Mouse (Mus musculus) limb, embryonic 13.5 days (tissue): ENCODE measurements at regions not wholly inside any gene's neighbourhood (a gene's known extent, or its start where the extent isn't known, plus 50 kb on each side); places are given as distances from the start of the nearest gene placed in this dataset.
A peak's percentile ranks its signal among the peaks of the same experiment; 100 is the strongest.

Experiments
- ATAC-seq: fragments of 200-750 bp; cut with Nextera tagmentation; 2 replicates; pipeline ENCODE4 v1.8.0; 2017; ENCODE audit warnings: low read depth, moderate number of reproducible peaks, moderate TSS enrichment; ENCODE audit not compliant: low FRiP score
- H3K27ac ChIP-seq: fragments of 300-500 bp; sonication (generic); 2 replicates; pipeline ENCODE4 v1.5.1; 2015; ENCODE audit warnings: inconsistent platforms, mild to moderate bottlenecking, moderate library complexity
- H3K27me3 ChIP-seq: fragments of 300-500 bp; sonication (generic); 2 replicates; pipeline ENCODE4 v1.6.1; 2015; ENCODE audit warnings: mild to moderate bottlenecking, inconsistent platforms
- H3K36me3 ChIP-seq: fragments of 300-500 bp; sonication (generic); 2 replicates; pipeline ENCODE4 v1.6.1; 2015; ENCODE audit warnings: inconsistent platforms, mild to moderate bottlenecking, moderate library complexity
- H3K4me1 ChIP-seq: fragments of 300-500 bp; sonication (generic); 2 replicates; pipeline ENCODE4 v1.6.1; 2015; ENCODE audit warnings: inconsistent platforms
- H3K4me2 ChIP-seq: fragments of 300-500 bp; sonication (generic); replicated peaks from 2 replicates; pipeline ENCODE4 v1.6.1; 2015; ENCODE audit warnings: inconsistent platforms, mild to moderate bottlenecking, moderate library complexity
- H3K4me3 ChIP-seq: fragments of 300-500 bp; sonication (generic); 2 replicates; pipeline ENCODE4 v1.5.1; 2015; ENCODE audit warnings: moderate library complexity, mild to moderate bottlenecking, inconsistent platforms
- H3K9ac ChIP-seq: fragments of 300-500 bp; sonication (generic); 2 replicates; pipeline ENCODE4 v1.6.1; 2015; ENCODE audit warnings: mild to moderate bottlenecking, inconsistent platforms
- H3K9me3 ChIP-seq: fragments of 300-500 bp; sonication (generic); 2 replicates; pipeline ENCODE4 v1.6.1; 2016; ENCODE audit warnings: inconsistent platforms
- WGBS: fragments of 180-500 bp; shearing (Covaris S2); methylation state at CpG from one replicate; pipeline ENCODE4 v1.1.7; 2015; 5-methylcytosine and 5-hydroxymethylcytosine counted together

DNA sequence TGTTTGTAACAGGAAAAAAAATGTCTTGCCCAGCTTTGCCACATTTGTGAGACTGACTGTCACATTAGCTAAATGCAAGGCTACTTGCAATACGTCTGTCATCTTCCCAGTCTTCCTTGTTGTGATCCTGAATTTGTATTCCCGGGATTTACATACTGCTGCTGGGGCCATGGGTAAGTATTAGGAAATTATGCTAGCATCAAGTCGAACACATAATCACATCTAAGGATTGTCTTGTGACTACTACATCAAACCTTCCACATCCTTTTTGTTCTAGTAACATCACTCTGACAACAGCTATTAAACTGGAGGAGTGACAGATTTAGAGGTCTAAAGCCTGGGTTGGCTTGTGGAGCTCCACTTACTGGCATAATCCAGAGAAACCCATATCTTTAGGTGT lies 164.2 kb upstream of the Cwc22 start:
- ATAC-seq, result no peak
- Histone ChIP-seq H3K9ac (no peak overlapping the region), H3K4me1 (no peaks in the 10 kb centered on the region), H3K4me2 (no peak overlapping the region), H3K4me3 (no peak overlapping the region), H3K9me3 (no peaks in the 10 kb centered on the region), H3K27me3 (no peaks in the 10 kb centered on the region), H3K36me3 (no peaks in the 10 kb centered on the region), H3K27ac (no peak overlapping the region)
- WGBS, result 78% methylated on average over 3 of the region's 3 CpGs

DNA sequence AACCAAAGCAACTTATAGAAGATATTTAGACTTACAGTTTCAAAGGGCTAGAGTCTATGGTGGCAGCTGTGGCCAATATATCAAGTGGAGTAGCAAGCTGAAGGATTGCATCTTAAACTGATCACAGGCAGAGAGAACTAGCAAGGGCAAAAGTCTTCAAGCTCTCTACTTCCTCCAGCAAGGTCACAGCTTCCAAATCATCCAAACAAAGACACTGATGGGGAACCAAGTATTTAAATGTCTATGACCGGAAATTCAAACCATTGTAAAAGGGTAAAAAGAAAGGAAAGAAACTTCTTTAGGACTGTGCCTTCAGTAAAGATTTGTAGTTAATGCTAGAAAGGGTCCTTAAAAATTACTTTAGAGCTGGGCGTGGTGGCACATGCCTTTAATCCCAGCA lies 149.4 kb upstream of the Cwc22 start:
- Histone ChIP-seq H3K9me3 (no peaks in the 10 kb centered on the region), H3K36me3 (no peaks in the 10 kb centered on the region), H3K27me3 (no peaks in the 10 kb centered on the region), H3K4me3 (no peak overlapping the region), H3K27ac (no peak overlapping the region), H3K4me2 (no peak overlapping the region), H3K9ac (no peak overlapping the region), H3K4me1 (no peaks in the 10 kb centered on the region)
- no peak for ATAC-seq
- WGBS, result 88% methylated on average over 2 of the region's 2 CpGs

DNA sequence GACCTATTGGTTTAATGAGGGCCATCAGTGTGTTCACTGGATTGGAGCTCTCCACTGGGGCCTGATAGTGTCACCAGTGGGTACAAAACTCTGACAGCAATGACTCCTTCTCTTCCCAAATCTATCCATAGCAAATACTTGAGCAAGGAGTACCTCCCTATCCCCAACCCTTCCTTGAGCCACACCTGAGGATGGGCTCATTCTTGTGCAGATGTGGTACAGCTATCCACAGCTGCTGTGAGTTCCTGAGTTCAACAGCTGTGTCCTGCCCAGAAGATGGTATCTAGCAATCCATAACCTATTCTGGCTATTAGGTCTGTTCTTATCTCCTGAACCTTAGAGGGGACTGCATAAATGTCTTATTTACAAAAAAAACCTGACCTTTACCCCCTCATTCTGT lies 148.7 kb upstream of the Cwc22 start:
- H3K4me2 ChIP-seq, result no peak overlapping the region
- H3K9ac ChIP-seq, result no peak overlapping the region
- H3K27me3 ChIP-seq, result no peaks in the 10 kb centered on the region
- no peaks in the 10 kb centered on the region for H3K36me3 ChIP-seq
- no peaks in the 10 kb centered on the region for H3K9me3 ChIP-seq
- H3K4me3 ChIP-seq, result no peak overlapping the region
- no peaks in the 10 kb centered on the region for H3K4me1 ChIP-seq
- no peak overlapping the region for H3K27ac ChIP-seq
- no peak for ATAC-seq

- WGBS, result 37% methylated on average over 16 of the region's 16 CpGs
- ATAC-seq, result no peak
- H3K4me3 ChIP-seq, result no peak overlapping the region
Measured at GRCm38 (mm10) chr2:78064321-78065037, 118.3 kb upstream of the Cwc22 start.

GRCm38 (mm10) chr2:78059801-78060416 lies 113.7 kb upstream of the Cwc22 start:
- ATAC-seq, result no peak

More at GRCm38 (mm10) chr2:78064321-78065037, 118.3 kb upstream of the Cwc22 start:
- Histone ChIP-seq H3K36me3 (no peaks in the 10 kb centered on the region), H3K9me3 (no peaks in the 10 kb centered on the region), H3K9ac (no peak overlapping the region), H3K4me1 (0 out of 2 replicates have a peak, but pooled peaks cover 6% of the 10 kb centered on the region), H3K27me3 (no peaks in the 10 kb centered on the region; the same call in 1 of the 2 replicates), H3K27ac (no peak overlapping the region), H3K4me2 (no peak overlapping the region)

DNA sequence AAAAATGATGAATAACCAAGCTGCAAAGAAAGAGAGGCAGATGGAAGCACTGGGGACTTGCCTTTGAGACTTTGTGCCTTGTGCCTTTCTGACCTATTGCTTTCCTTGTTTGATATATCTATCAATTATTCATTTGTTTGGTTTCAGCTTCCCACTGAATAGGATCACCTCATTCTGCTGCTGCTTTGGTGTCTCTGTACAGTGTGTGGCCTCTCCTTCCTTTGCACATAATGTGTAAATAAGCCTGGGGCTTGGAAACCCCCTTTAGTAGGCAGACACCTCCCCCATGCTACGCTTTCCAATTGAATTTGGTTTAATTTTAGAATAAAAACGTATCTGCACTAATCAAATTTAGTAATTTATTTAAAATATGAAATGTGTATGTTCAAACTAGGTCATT lies 112.8 kb upstream of the Cwc22 start:
- no peak overlapping the region for H3K4me2 ChIP-seq
- H3K27me3 ChIP-seq, result no peaks in the 10 kb centered on the region; the same call in 1 of the 2 replicates
- no peak overlapping the region for H3K27ac ChIP-seq
- no peak overlapping the region for H3K4me3 ChIP-seq
- peaks cover 4% of the 10 kb centered on the region; the same call in 1 of the 2 replicates for H3K4me1 ChIP-seq
- no peak overlapping the region for H3K9ac ChIP-seq
- 84% methylated on average over 2 of the region's 2 CpGs for WGBS
- H3K36me3 ChIP-seq, result no peaks in the 10 kb centered on the region
- ATAC-seq, result no peak
- H3K9me3 ChIP-seq, result no peaks in the 10 kb centered on the region

More at GRCm38 (mm10) chr2:78059801-78060416, 113.7 kb upstream of the Cwc22 start:
- H3K4me1 ChIP-seq, result 0 out of 2 replicates have a peak, but pooled peaks cover 6% of the 10 kb centered on the region
- no peak overlapping the region for H3K9ac ChIP-seq
- no peaks in the 10 kb centered on the region for H3K36me3 ChIP-seq
- H3K4me3 ChIP-seq, result no peak overlapping the region
- no peaks in the 10 kb centered on the region for H3K9me3 ChIP-seq
- 70% methylated on average over 10 of the region's 10 CpGs for WGBS
- H3K27me3 ChIP-seq, result no peaks in the 10 kb centered on the region; the same call in 1 of the 2 replicates
- H3K27ac ChIP-seq, result no peak overlapping the region
- no peak overlapping the region for H3K4me2 ChIP-seq

DNA sequence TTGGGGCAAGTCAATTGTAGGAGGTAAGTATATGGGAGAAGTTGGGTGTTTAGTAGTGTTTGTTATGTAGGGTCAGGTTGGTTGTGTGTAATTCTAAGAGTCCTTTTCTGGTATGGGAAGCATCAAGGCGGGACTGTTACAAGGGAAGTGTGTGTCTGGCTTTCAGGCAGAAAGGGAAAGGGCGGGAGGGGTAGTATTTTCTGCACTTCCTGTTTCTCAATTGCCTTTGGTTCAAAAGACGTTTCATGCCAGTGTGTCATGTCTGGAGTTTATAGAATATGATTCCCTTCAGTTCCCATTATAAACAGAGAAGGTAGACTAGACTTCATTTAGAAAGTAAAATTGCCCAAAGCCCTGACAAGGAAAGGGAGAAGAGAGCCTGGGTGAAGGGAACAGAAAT lies 107.7 kb upstream of the Cwc22 start:
- Histone ChIP-seq H3K36me3 (no peaks in the 10 kb centered on the region), H3K27me3 (no peaks in the 10 kb centered on the region), H3K9me3 (no peaks in the 10 kb centered on the region), H3K4me2 (no peak overlapping the region), H3K9ac (no peak overlapping the region), H3K27ac (no peak overlapping the region), H3K4me1 (peaks cover 9% of the 10 kb centered on the region), H3K4me3 (no peak overlapping the region)
- no peak for ATAC-seq
- 65% methylated on average over 3 of the region's 3 CpGs for WGBS

GRCm38 (mm10) chr2:78050542-78050941 lies 104.4 kb upstream of the Cwc22 start:
- Histone ChIP-seq H3K4me3 (no peak overlapping the region), H3K36me3 (no peaks in the 10 kb centered on the region), H3K9ac (no peak overlapping the region), H3K27me3 (peaks cover 7% of the 10 kb centered on the region; the same call in 1 of the 2 replicates), H3K4me1 (peaks cover 14% of the 10 kb centered on the region), H3K27ac (no peak overlapping the region), H3K9me3 (no peaks in the 10 kb centered on the region), H3K4me2 (no peak overlapping the region)
- no peak for ATAC-seq
- 91% methylated on average over 7 of the region's 7 CpGs for WGBS

GRCm38 (mm10) chr2:78049248-78049874 lies 103.2 kb upstream of the Cwc22 start:
- peaks cover 7% of the 10 kb centered on the region; the same call in 1 of the 2 replicates for H3K27me3 ChIP-seq
- no peaks in the 10 kb centered on the region for H3K36me3 ChIP-seq
- peak overlapping the region; percentile 24; the same call in 1 of the 2 replicates for H3K4me3 ChIP-seq
- peaks cover 10% of the 10 kb centered on the region for H3K4me1 ChIP-seq
- H3K9ac ChIP-seq, result 0 out of 2 replicates have a peak overlapping the region, but pooled peaks have one; percentile 25
- WGBS, result 21% methylated on average over 8 of the region's 8 CpGs
- H3K9me3 ChIP-seq, result no peaks in the 10 kb centered on the region
- H3K4me2 ChIP-seq, result peak overlapping the region; percentile 58
- no peak overlapping the region for H3K27ac ChIP-seq
- ATAC-seq, result peak; percentile 73

DNA sequence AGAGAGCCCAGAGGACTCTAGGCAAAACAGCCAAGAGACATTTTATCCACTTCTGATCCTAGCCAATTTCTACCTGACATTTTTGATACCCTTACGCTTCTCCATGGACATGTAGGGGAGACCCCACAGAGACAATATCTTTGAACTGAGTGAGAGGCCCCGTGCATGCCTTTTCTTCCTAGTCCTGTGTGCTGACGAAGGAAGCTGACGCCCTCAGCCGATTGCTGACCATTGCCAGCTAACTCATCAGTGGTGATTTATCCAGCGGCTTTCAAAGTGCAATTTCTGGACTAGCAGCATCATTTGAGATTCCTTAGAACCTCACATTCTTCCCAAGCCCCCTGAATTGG lies 102.5 kb upstream of the Cwc22 start:
- no peaks in the 10 kb centered on the region for H3K36me3 ChIP-seq
- H3K9ac ChIP-seq, result no peak overlapping the region
- H3K9me3 ChIP-seq, result no peaks in the 10 kb centered on the region
- H3K4me1 ChIP-seq, result peaks cover 10% of the 10 kb centered on the region
- H3K4me3 ChIP-seq, result no peak overlapping the region
- H3K27ac ChIP-seq, result no peak overlapping the region
- no peak for ATAC-seq
- H3K4me2 ChIP-seq, result peak overlapping the region; percentile 58
- WGBS, result 68% methylated on average over 6 of the region's 6 CpGs
- H3K27me3 ChIP-seq, result peaks cover 7% of the 10 kb centered on the region; the same call in 1 of the 2 replicates

DNA sequence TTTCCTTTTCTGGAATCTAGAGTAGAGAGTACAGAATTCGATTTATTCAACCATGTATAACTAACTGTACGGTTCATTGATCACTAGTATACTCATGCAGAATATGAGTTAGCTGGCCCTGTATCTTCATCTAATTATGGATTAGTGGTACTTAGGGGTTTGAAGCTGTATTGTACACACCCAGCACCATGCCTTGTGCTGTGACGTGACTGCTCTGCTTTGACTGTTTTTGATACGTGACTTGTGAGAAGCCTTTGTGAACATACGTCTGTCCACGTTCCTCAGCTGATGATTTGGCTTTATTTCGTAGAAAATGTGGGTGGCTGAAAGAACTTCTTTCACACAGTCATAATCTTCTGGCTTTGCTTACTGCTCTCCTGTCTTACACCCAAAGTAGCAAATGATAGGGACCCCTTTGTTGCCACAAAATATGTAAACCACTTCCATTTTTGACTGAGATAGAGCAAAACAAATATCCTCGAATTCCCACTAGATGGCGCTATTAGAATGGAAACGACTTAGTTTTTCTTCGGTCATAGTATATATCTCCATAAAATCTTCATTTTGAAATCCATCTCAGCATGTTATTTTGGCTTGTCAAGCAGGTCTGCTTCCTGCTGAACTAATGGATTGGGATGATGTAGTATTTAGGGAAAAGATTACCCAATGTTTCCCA lies 102.0 kb upstream of the Cwc22 start:
- peaks cover 7% of the 10 kb centered on the region; the same call in 1 of the 2 replicates for H3K27me3 ChIP-seq
- H3K9ac ChIP-seq, result no peak overlapping the region
- no peak overlapping the region for H3K4me3 ChIP-seq
- peak overlapping the region; percentile 58 for H3K4me2 ChIP-seq
- peaks cover 10% of the 10 kb centered on the region for H3K4me1 ChIP-seq
- H3K9me3 ChIP-seq, result no peaks in the 10 kb centered on the region
- no peak for ATAC-seq
- WGBS, result 45% methylated on average over 11 of the region's 11 CpGs
- H3K36me3 ChIP-seq, result no peaks in the 10 kb centered on the region
- no peak overlapping the region for H3K27ac ChIP-seq

- H3K27ac ChIP-seq, result no peak overlapping the region
- H3K4me1 ChIP-seq, result no peaks in the 10 kb centered on the region
- no peaks in the 10 kb centered on the region for H3K27me3 ChIP-seq
- no peaks in the 10 kb centered on the region for H3K36me3 ChIP-seq
- H3K9ac ChIP-seq, result no peak overlapping the region
- no peak overlapping the region for H3K4me2 ChIP-seq
- no peaks in the 10 kb centered on the region for H3K9me3 ChIP-seq
- no peak for ATAC-seq
- 67% methylated on average over 2 of the region's 2 CpGs for WGBS
- no peak overlapping the region for H3K4me3 ChIP-seq
Measured at GRCm38 (mm10) chr2:78027319-78027718, 81.1 kb upstream of the Cwc22 start.
